Mouse (Mus musculus) CD8-positive naive resting alpha-beta T cell, adult 2 months (primary cell): Measurements from ENCODE around the gene Srp72.

ENCODE experiments used
- DNase-seq, 2 experiments: peaks; one replicate each; pipeline ENCODE4 v3.0.0; 2022; ENCODE audit warnings: low read depth in 2 of 2, low spot score in 2 of 2

The Srp72 gene

DNA sequence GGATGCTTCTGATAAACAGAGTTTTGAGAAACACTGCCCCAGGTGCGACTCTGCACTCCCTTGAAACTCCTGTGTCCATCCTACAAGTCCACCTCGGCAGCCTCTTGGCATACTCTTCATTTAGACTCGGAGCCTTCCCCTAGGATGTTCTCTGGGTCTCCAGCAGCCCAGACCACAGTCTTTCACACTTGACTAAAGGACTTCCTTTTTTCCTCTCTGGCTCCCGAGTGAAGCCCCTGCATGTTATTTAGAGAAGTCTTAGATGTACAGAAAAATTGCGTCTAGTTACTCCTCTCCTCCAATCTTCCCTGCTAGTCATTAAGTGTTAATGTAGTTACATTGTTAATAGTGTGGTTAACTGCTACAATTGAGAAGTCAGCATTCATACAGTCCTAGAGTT, 69.9 kb downstream of the Srp72 start:
- no peak for DNase-seq
